Mouse (Mus musculus) midbrain, embryonic 14.5 days (tissue): ENCODE results near the gene Cnpy3. TPM values are rescaled to one million over a fixed set of nuclear protein-coding genes. Genes with fewer than 3 reads are reported as not detected.

Source experiments
- ATAC-seq: fragments of 200-750 bp; cut with Nextera tagmentation; 2 replicates; pipeline ENCODE4 v1.8.0; 2017; ENCODE audit warnings: moderate number of reproducible peaks, moderate library complexity; ENCODE audit not compliant: low FRiP score, low TSS enrichment
- DNase-seq: peaks from one replicate; pipeline ENCODE4 v3.0.0-alpha.2; 2015
- H3K27ac ChIP-seq: fragments of 300-500 bp; sonication (generic); replicated peaks from 2 replicates; pipeline ENCODE4 v1.5.1; 2014; ENCODE audit warnings: mild to moderate bottlenecking, low read depth, low read length, moderate library complexity
- H3K27me3 ChIP-seq: fragments of 300-500 bp; sonication (generic); 2 replicates; pipeline ENCODE4 v1.6.1; 2014; ENCODE audit warnings: low read length, control low read depth, mixed read lengths; ENCODE audit not compliant: control insufficient read depth, insufficient read depth
- H3K36me3 ChIP-seq: fragments of 300-500 bp; sonication (generic); 2 replicates; pipeline ENCODE4 v1.6.1; 2014; ENCODE audit warnings: low read length, control low read depth; ENCODE audit not compliant: control insufficient read depth, insufficient read depth
- H3K4me1 ChIP-seq: fragments of 300-500 bp; sonication (generic); 2 replicates; pipeline ENCODE4 v1.6.1; 2014; ENCODE audit warnings: mild to moderate bottlenecking, antibody characterized with exemption, low read length, control low read depth; ENCODE audit not compliant: control insufficient read depth, insufficient read depth
- H3K4me2 ChIP-seq: fragments of 300-500 bp; sonication (generic); 2 replicates; pipeline ENCODE4 v1.6.1; 2014; ENCODE audit warnings: mild to moderate bottlenecking, low read length, moderate library complexity
- H3K4me3 ChIP-seq: fragments of 300-500 bp; sonication (generic); replicated peaks from 2 replicates; pipeline ENCODE4 v1.5.1; 2014; ENCODE audit warnings: low read depth, low read length
- H3K9ac ChIP-seq: fragments of 300-500 bp; sonication (generic); replicated peaks from 2 replicates; pipeline ENCODE4 v1.6.1; 2014; ENCODE audit warnings: mild to moderate bottlenecking, low read length, moderate library complexity
- H3K9me3 ChIP-seq: fragments of 300-500 bp; sonication (generic); 2 replicates; pipeline ENCODE4 v1.6.1; 2016; ENCODE audit warnings: low read length, control low read depth, mixed read lengths; ENCODE audit not compliant: control insufficient read depth
- WGBS: fragments of 180-500 bp; shearing (Covaris S2); extraction: QIAGEN DNeasy Blood & Tissue Kit; methylation state at CpG from one replicate; pipeline ENCODE4 v1.1.7; 2014; 5-methylcytosine and 5-hydroxymethylcytosine counted together
- polyA plus RNA-seq: library from polyadenylated mRNA; unstranded; fragments of >200 nt; fragmentation: Nextera tagmentation; extraction: Ambion mirVana; gene quantifications from 2 replicates; pipeline ENCODE4 v1.2.1, GENCODE M21; 2014

Gene Cnpy3
- polyA plus RNA-seq, 1 experiment from 2014 or later: 57.3 TPM

DNA sequence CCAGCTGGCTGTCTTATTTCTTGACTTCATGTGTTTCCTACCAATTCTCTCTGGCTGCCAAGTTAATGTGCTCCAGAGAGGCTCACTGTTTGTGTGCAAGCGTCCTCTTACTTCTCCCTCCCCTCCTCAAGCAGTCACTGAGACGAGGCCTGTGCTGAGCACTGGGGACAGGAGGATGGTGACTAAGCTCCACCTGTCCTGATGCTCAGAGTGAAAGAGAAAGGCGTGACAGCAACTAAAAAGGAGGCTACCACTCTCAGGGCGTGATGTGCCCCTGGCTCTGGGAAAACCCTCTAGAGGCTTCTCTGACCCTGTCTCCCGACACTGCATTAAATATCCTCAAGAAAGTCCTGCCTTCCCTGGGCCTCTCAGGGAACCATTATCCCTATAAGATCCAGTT is 2.7 kb downstream of the Cnpy3 start:
- H3K9ac ChIP-seq: no peak overlapping the region
- H3K27ac ChIP-seq: no peak overlapping the region
- no peak overlapping the region for H3K4me3 ChIP-seq
- peaks cover 16% of the 10 kb centered on the region; the same call in 1 of the 2 replicates for H3K36me3 ChIP-seq
- peaks cover 12% of the 10 kb centered on the region for H3K4me1 ChIP-seq
- ATAC-seq: no peak
- WGBS: 92% methylated on average over 5 of the region's 5 CpGs
- no peaks in the 10 kb centered on the region for H3K9me3 ChIP-seq
- no peak overlapping the region for H3K4me2 ChIP-seq
- DNase-seq: no peak
- H3K27me3 ChIP-seq: no peaks in the 10 kb centered on the region

DNA sequence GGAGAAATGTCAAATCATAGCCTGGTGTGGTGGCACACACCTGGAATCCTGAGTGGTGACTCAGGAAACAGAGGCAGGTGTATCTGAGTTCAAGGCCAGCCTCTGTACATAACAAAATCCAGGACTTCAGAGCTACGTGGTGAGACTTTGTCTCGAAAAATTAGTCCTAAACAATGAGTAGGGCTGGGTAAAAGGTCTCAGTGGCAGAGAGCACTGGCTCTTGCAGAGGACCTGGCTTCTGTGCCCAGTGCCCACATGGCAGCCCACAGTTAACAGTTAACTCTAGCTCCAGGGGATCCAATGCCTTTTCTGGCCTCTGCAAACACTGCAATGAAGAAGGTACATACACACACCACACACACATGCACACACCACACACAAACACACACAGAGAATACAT is 4.2 kb downstream of the Cnpy3 start:
- Histone ChIP-seq H3K36me3 (peaks cover 24% of the 10 kb centered on the region), H3K4me1 (peaks cover 12% of the 10 kb centered on the region), H3K9me3 (no peaks in the 10 kb centered on the region), H3K9ac (no peak overlapping the region), H3K27me3 (no peaks in the 10 kb centered on the region), H3K4me2 (no peak overlapping the region), H3K27ac (no peak overlapping the region), H3K4me3 (no peak overlapping the region)
- ATAC-seq (no peak), DNase-seq (no peak)
- WGBS: 92% methylated on average over 2 of the region's 2 CpGs

DNA sequence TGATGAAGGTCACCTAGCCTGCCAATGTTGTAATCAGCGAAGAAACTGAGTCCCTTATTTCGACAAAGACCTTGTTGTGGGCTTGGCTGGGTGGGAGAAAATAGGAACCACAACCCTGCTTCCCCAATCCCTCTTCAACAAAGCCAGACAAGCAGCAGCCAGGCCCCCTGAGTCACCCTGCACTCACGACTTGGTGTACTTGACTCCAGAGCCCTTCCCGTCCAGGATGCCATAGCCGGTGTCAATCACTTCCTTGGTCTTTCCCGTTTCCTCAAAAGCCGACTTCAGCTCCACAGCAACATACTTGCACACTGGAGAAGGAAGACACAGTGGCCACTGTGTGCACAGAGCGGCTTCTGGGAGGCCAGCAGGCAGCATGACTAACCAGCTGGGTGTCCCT is 4.8 kb downstream of the Cnpy3 start:
- peaks cover 30% of the 10 kb centered on the region for H3K36me3 ChIP-seq
- H3K9ac ChIP-seq: no peak overlapping the region
- H3K27ac ChIP-seq: no peak overlapping the region
- WGBS: 89% methylated on average over 8 of the region's 8 CpGs
- ATAC-seq: no peak
- no peak for DNase-seq
- no peak overlapping the region for H3K4me3 ChIP-seq
- H3K27me3 ChIP-seq: no peaks in the 10 kb centered on the region
- H3K4me2 ChIP-seq: no peak overlapping the region
- peaks cover 9% of the 10 kb centered on the region for H3K4me1 ChIP-seq
- no peaks in the 10 kb centered on the region for H3K9me3 ChIP-seq

DNA sequence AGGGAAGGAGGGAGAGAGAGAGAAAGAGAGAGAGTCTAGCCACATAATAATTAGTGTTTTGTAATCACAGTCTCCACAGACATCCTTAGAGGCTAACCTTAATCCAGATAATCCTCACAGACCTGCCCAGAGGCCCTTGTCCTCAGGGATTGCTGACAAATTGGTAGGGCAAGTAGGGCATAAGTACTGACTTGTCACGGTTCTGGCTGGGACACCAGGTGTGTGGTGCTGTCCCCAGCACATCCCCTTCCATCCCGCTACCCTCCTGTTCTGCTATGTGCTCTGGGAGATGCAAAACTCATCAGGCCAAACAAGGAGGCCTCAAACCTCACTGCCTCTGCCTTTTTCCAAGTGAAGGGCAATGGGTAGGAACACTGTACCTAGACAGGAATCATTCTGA is 6.5 kb downstream of the Cnpy3 start:
- H3K27me3 ChIP-seq: no peaks in the 10 kb centered on the region
- DNase-seq (no peak), ATAC-seq (no peak)
- H3K36me3 ChIP-seq: peaks cover 32% of the 10 kb centered on the region
- H3K9me3 ChIP-seq: no peaks in the 10 kb centered on the region
- no peaks in the 10 kb centered on the region; the same call in 1 of the 2 replicates for H3K4me1 ChIP-seq
- no peak overlapping the region for H3K4me2 ChIP-seq
- H3K4me3 ChIP-seq: no peak overlapping the region
- WGBS: 69% methylated on average over 2 of the region's 2 CpGs
- no peak overlapping the region for H3K27ac ChIP-seq
- H3K9ac ChIP-seq: no peak overlapping the region

DNA sequence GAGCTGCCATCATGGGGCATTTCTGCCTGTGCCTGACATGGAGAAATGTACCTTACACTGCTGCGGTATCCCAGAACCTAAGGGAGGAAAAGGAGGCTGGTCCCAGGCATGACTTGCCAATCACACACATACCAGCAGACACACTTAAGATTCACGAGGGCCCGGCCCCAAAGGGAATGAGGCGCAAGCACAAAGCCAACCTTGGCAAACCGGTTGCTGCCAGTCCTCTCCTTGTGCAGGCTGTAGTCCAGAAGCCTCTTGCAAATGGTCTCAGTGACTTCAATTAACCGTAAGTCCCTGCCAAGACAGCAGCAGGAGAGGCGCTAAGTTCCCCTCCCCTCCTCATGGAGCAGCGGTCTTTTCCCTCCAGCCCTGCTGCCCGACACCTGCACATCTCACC is 9.0 kb downstream of the Cnpy3 start:
- Histone ChIP-seq H3K4me1 (no peaks in the 10 kb centered on the region), H3K36me3 (peaks cover 32% of the 10 kb centered on the region), H3K4me2 (no peak overlapping the region), H3K27me3 (no peaks in the 10 kb centered on the region), H3K27ac (no peak overlapping the region), H3K4me3 (no peak overlapping the region), H3K9ac (no peak overlapping the region), H3K9me3 (no peaks in the 10 kb centered on the region)
- DNase-seq (no peak), ATAC-seq (no peak)
- 88% methylated on average over 9 of the region's 9 CpGs for WGBS

DNA sequence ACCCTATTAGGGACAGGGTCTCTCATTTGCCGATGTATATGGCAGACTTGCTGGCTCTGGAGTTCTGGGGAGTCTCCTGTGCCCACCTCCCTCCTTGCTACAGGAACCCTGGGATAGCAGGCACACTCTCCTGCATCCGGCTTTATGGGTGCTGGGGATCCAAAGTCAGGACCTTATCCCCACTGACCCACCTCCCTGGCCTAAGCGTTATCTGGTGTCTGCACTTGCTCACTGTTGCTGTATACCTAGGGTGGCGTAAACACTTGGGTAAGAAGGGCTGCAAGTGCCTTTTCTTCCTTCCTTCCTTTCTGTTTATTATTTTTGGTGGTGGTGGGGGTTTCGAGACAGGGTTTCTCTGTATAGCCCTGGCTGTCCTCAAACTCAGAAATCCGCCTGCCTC is 10.7 kb downstream of the Cnpy3 start:
- 96% methylated on average over 6 of the region's 6 CpGs for WGBS
- ATAC-seq (no peak), DNase-seq (no peak)
- H3K4me2 ChIP-seq: no peak overlapping the region
- H3K4me1 ChIP-seq: no peaks in the 10 kb centered on the region
- H3K9me3 ChIP-seq: no peaks in the 10 kb centered on the region
- no peak overlapping the region for H3K4me3 ChIP-seq
- H3K36me3 ChIP-seq: peaks cover 26% of the 10 kb centered on the region
- no peaks in the 10 kb centered on the region for H3K27me3 ChIP-seq
- no peak overlapping the region for H3K27ac ChIP-seq
- no peak overlapping the region for H3K9ac ChIP-seq

DNA sequence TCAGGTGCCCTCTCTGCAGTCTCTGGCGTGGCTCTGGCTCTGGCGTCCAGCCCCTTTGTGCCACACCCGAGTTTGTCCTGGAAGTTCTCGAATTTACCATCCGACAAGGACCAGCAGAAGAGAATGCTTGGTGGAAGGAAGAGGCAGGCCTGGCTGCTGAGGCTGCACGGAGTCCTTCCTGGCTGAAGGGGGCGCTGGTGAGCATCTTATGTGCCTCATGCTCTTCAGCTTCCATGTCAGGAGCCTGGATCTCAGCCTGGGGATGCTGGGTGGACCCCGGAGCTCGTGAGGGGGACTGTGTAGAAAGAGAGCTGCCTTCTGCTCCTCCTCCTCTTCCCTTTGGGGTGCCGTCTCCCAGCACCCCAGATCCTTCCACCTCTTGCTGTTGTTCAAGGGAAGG is 15.9 kb downstream of the Cnpy3 start:
- Histone ChIP-seq H3K4me2 (no peak overlapping the region), H3K4me1 (no peaks in the 10 kb centered on the region), H3K36me3 (peaks cover 26% of the 10 kb centered on the region), H3K9me3 (no peaks in the 10 kb centered on the region), H3K4me3 (no peak overlapping the region), H3K27me3 (no peaks in the 10 kb centered on the region), H3K9ac (no peak overlapping the region), H3K27ac (no peak overlapping the region)
- ATAC-seq (no peak), DNase-seq (peak; percentile 21)
- 71% methylated on average over 10 of the region's 10 CpGs for WGBS

DNA sequence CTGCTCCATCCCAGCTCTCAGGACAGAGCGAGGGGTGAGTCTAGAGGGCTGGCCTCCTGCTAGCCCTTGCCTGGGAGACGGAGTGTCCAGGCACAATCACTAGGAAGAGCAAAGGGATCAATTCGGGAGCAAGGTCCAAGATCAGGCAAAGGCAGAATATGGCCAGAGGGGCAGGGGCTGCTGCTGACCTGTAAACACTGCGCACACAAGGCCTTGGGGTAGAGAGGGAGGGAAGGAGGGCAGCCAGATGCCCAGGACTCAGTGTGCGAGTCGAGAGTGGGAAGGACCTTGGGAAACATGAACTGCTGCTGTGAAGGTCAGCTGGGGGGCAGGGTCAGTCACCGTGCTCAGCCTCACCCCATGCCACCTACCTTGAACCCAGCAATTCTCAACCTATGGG is 16.7 kb downstream of the Cnpy3 start:
- no peak overlapping the region for H3K4me3 ChIP-seq
- DNase-seq: no peak
- no peaks in the 10 kb centered on the region for H3K9me3 ChIP-seq
- H3K36me3 ChIP-seq: peaks cover 26% of the 10 kb centered on the region
- WGBS: 88% methylated on average over 7 of the region's 7 CpGs
- no peaks in the 10 kb centered on the region for H3K27me3 ChIP-seq
- ATAC-seq: no peak
- H3K27ac ChIP-seq: no peak overlapping the region
- H3K9ac ChIP-seq: no peak overlapping the region
- H3K4me2 ChIP-seq: no peak overlapping the region
- H3K4me1 ChIP-seq: no peaks in the 10 kb centered on the region

DNA sequence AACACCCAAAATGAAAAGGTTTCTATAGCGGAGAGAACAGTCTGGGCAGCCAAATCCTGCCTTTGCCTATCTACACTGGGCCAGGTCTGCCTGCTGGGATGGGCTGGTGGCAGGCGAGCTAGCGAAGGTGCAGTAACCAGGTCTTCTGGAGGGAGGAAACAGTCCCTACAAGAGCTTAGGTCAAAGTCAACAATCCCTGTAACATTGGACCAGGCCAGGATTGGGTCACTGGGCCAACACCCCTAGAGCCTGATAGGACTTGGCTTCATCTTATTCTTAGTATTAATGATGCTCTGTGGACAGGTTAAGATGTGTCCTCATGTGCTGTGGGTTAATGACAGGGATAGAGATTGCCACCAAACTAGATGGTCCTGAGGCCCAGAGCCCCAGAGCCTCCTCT is 18.0 kb downstream of the Cnpy3 start:
- 96% methylated on average over 3 of the region's 3 CpGs for WGBS
- no peaks in the 10 kb centered on the region for H3K4me1 ChIP-seq
- H3K4me3 ChIP-seq: no peak overlapping the region
- H3K27ac ChIP-seq: no peak overlapping the region
- no peaks in the 10 kb centered on the region for H3K27me3 ChIP-seq
- ATAC-seq (no peak), DNase-seq (no peak)
- no peaks in the 10 kb centered on the region for H3K9me3 ChIP-seq
- H3K36me3 ChIP-seq: peaks cover 26% of the 10 kb centered on the region
- no peak overlapping the region for H3K9ac ChIP-seq
- H3K4me2 ChIP-seq: no peak overlapping the region
